Mouse (Mus musculus) CH12.LX (cell line): ENCODE data around the gene Cep70.

Experiments used
- CTCF ChIP-seq, 2 experiments: IDR thresholded peaks in 1 of 2; conservative IDR thresholded peaks in 1 of 2; 2 replicates each; pipeline ENCODE4 v1.5.1; 2011 to 2012; ENCODE audit warnings: low read depth in 2 of 2, low read length in 2 of 2, improper control_type of control experiment in 1 of 2, inconsistent platforms in 1 of 2, mild to moderate bottlenecking in 1 of 2, moderate library complexity in 1 of 2
- ELF1 ChIP-seq: IDR thresholded peaks from 2 replicates; pipeline ENCODE4 v1.6.1; 2014; ENCODE audit warnings: low read depth, mild to moderate bottlenecking, inconsistent platforms, low read length, improper control_type of control experiment
- EP300 ChIP-seq: IDR thresholded peaks from 2 replicates; pipeline ENCODE4 v1.6.1; 2011; ENCODE audit warnings: low read length, improper control_type of control experiment
- GABPA ChIP-seq: IDR thresholded peaks from 2 replicates; pipeline ENCODE4 v1.6.1; 2012; ENCODE audit warnings: low read depth, low read length, improper control_type of control experiment, inconsistent platforms; ENCODE audit not compliant: insufficient replicate concordance
- HCFC1 ChIP-seq: IDR thresholded peaks from 2 replicates; pipeline ENCODE4 v1.6.1; 2012; ENCODE audit warnings: low read depth, mild to moderate bottlenecking, inconsistent platforms, low read length, improper control_type of control experiment
- JUN ChIP-seq: IDR thresholded peaks from 2 replicates; pipeline ENCODE4 v1.6.1; 2011; ENCODE audit warnings: low read depth, mild to moderate bottlenecking, low read length, improper control_type of control experiment, moderate library complexity; ENCODE audit not compliant: insufficient read depth
- JUND ChIP-seq: conservative IDR thresholded peaks from 2 replicates; pipeline ENCODE4 v1.6.1; 2011; ENCODE audit warnings: low read depth, low read length, improper control_type of control experiment
- MAZ ChIP-seq: IDR thresholded peaks from 2 replicates; pipeline ENCODE4 v1.6.1; 2012; ENCODE audit warnings: low read depth, mild to moderate bottlenecking, inconsistent platforms, low read length, improper control_type of control experiment, moderate library complexity
- MYC ChIP-seq: IDR thresholded peaks from 2 replicates; pipeline ENCODE4 v1.6.1; 2011; ENCODE audit warnings: low read depth, mild to moderate bottlenecking, improper control_type of control experiment, low read length
- POLR2A ChIP-seq: IDR thresholded peaks from 2 replicates; pipeline ENCODE4 v1.6.1; 2011; ENCODE audit warnings: low read depth, mild to moderate bottlenecking, improper control_type of control experiment, low read length
- TCF12 ChIP-seq: IDR thresholded peaks from 2 replicates; pipeline ENCODE4 v1.6.1; 2014; ENCODE audit warnings: low read depth, mild to moderate bottlenecking, inconsistent platforms, low read length, improper control_type of control experiment
- USF1 ChIP-seq: IDR thresholded peaks from 2 replicates; pipeline ENCODE4 v1.6.1; 2014; ENCODE audit warnings: low read depth, mild to moderate bottlenecking, inconsistent platforms, low read length, improper control_type of control experiment
- ZKSCAN1 ChIP-seq: IDR thresholded peaks from 2 replicates; pipeline ENCODE4 v1.6.1; 2012; ENCODE audit warnings: low read depth, inconsistent platforms, low read length, improper control_type of control experiment, borderline replicate concordance
- ZNF384 ChIP-seq: IDR thresholded peaks from 2 replicates; pipeline ENCODE4 v1.6.1; 2012; ENCODE audit warnings: low read depth, low read length, improper control_type of control experiment, inconsistent platforms

- no peak for TF ChIP-seq POLR2A
- no peak for TF ChIP-seq EP300
- no peak for TF ChIP-seq JUN
- no peak for TF ChIP-seq CTCF (conservative IDR thresholded peaks at IDR 0.05 in 1 of 2, IDR thresholded peaks at IDR 0.05 in 1 of 2; ENCODE audit: low read depth in 2 of 2, low read length in 2 of 2)
- no peak for TF ChIP-seq ELF1
- no peak for TF ChIP-seq HCFC1
- TF ChIP-seq ZNF384, result no peak
- TF ChIP-seq TCF12, result no peak
- no peak for TF ChIP-seq ZKSCAN1
- TF ChIP-seq GABPA, result no peak
- no peak for TF ChIP-seq JUND
- no peak for TF ChIP-seq MAZ
- no peak for TF ChIP-seq USF1
- TF ChIP-seq MYC, result no peak
Observed at GRCm38 (mm10) chr9:99248304-99248703, 5.1 kb downstream of the Cep70 start.
